Mouse (Mus musculus) lung, adult 18-20 months (tissue): ENCODE data around the gene Bdkrb1.

Source experiments
- DNase-seq, 2 experiments: peaks; one replicate each; pipeline ENCODE4 v3.0.0; 2022; ENCODE audit warnings: mixed read lengths in 2 of 2

Bdkrb1 gene

GRCm38 (mm10) chr12:105599098-105599497, 3.8 kb upstream of the Bdkrb1 start:
- no peak for DNase-seq

DNA sequence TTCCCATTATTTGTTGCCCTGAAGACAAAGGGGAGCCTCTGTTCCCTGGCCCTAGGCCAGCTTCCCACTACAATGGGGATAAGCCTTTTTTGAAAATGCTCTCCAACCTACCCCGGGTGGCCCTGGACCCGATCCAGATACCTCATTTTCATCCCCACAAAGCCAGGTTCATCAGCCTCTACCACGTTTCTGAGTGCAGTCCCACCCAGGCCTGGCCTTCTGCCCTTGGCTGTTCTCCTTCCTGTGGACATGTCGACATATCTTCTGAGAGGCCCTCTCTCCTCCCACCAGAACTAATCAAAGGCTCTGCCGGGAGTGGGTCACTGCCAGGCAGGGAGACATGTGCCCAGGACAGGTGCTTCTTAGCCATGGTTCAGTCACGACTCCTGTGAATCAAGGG, 1.3 kb upstream of the Bdkrb1 start:
- peak in 1 of 2 experiments; percentile 41 for DNase-seq

- no peak for DNase-seq
Measured at GRCm38 (mm10) chr12:105603904-105604303, 1.0 kb downstream of the Bdkrb1 start.

DNA sequence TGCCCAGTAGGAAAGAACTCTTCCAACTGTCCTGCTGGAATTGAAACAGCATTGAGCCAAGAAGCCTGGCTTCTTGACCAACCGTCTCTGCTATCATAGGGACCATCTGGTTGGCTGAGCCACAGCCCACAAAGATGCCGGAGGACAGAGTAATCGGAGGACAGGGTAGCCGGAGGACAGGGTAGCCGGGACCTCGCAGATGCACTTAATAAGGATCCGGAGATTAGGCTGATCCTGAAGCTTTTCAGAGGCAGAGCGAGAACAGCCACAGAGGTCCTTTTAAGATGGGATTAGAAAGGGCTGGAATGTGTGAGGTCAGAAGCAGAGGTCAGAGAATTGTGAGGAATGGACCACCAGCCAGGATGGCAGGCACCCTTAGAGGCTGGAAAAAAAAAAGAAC, 2.3 kb downstream of the Bdkrb1 start:
- DNase-seq, result no peak

- DNase-seq, result no peak
Measured at GRCm38 (mm10) chr12:105606881-105607280, 4.0 kb downstream of the Bdkrb1 start.

DNA sequence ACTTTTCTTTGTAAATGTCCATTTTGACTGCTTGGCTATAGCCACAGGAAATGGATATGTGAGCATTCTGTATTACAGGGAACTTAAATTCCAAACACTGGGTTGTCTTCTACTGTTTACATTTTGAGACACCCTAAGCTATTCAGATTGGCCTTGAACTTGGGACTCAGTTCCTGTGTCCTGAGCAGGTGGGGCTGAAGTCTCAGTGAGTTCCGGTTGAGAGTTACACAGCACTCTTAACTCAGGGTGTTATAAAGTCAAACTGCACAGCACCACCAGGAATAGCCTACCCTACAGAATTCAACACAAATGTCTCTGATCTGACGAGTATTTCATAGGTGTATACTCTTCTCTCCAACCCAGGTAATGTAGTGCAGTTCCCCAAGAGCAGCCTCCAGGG, 8.2 kb downstream of the Bdkrb1 start:
- no peak for DNase-seq

GRCm38 (mm10) chr12:105611748-105612147, 8.9 kb downstream of the Bdkrb1 start:
- peak in 1 of 2 experiments; percentile 23 for DNase-seq

GRCm38 (mm10) chr12:105613559-105613958, 10.7 kb downstream of the Bdkrb1 start:
- DNase-seq, result no peak

DNA sequence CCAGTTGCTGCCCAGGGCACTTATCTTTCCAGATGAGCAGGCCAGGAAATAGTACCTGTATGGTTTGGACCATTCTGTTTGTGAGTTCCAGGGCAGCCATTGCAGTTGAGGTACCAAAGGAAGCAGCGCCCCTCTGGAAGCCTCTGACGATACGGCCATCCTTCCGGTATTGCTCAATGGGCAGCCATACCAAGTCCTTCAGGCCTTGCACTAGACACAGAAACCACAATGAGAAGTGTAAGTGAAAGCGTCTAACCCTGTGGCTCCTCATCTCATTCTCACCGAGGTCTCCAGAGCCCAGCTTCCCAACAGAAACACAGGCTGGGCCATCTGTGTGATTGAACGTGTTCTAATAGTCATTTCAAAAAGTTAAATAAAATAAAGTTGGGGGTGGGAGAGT, 19.2 kb downstream of the Bdkrb1 start:
- DNase-seq, result no peak

GRCm38 (mm10) chr12:105622981-105623539, 20.2 kb downstream of the Bdkrb1 start:
- no peak for DNase-seq

- DNase-seq, result no peak
Measured at GRCm38 (mm10) chr12:105625798-105626197, 22.9 kb downstream of the Bdkrb1 start.

GRCm38 (mm10) chr12:105634374-105635067, 31.6 kb downstream of the Bdkrb1 start:
- DNase-seq, result no peak

GRCm38 (mm10) chr12:105636551-105636950, 33.7 kb downstream of the Bdkrb1 start:
- no peak for DNase-seq

DNA sequence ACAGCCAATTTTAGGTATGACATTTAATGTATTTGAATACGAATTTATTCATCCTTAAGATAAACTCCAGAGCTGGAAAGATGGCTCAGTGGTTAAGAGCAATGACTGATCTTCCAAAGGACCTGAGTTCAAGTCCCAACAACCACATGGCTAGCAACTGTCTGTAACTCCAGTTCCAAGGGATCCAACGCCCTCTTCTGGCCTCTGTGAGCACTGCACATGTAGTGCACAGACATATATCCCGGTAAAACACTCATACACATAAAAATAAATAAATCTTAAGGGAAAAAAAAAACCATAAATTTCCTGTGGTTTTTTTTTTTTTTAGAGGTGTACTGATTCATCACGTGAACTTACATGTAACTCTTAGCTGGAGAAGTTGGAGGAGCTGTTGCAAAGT, 34.7 kb downstream of the Bdkrb1 start:
- DNase-seq, result no peak

DNA sequence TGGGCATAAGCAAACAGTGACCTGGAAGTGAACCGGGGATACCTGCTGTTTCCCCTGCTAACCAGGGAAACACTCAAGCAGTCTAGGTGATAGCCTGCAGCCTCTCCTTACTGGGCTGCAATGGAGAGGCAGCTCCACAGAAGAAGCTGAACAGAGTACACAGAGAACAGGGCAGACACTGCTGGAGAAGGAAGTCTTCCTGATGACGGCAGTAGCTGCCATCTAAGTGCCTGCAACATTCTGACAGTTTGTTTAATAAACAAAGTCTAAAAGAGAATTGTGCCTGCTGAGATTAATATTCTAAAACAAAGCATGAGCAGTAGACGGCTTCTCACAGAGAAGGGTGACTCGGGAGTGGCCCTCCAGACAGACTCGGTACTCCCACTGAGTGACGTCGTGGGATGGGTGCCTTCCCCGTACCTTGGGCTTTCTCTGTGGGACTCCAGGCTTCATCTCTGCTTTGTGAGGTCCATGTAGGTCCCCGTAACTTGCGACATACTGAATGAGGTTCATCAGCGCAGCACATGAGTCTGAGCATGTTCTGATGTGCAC, 40.0 kb downstream of the Bdkrb1 start:
- peak in 1 of 2 experiments; percentile 12 for DNase-seq
